Mouse (Mus musculus): ENCODE data around the gene Perp.

- TF ChIP-seq GATA1 (IDR thresholded peaks at IDR 0.05; ENCODE audit: borderline replicate concordance, low read length) (no peak), FLI1 (IDR thresholded peaks at IDR 0.05; ENCODE audit: low read length) (no peak)
Measured at GRCm38 (mm10) chr10:18861418-18861817, 16.6 kb downstream of the Perp start.

Data from megakaryocyte, embryonic 14.5 days (primary cell).